Mouse (Mus musculus): Measurements from ENCODE around the gene F2rl2.

GRCm38 (mm10) chr13:95742881-95743466 is 46.3 kb downstream of the F2rl2 start:
- TF ChIP-seq POLR2A (IDR thresholded peaks at IDR 0.05; ENCODE audit: borderline replicate concordance, insufficient read depth, low read length) (no peak), CTCF (IDR thresholded peaks at IDR 0.05; ENCODE audit: borderline replicate concordance, insufficient read depth, low read depth, low read length) (no peak)

Measured in cerebellum, adult 2 months (tissue).